Mouse (Mus musculus): ENCODE results near the gene Rbm42. TPM values are rescaled to one million over a fixed set of nuclear protein-coding genes. Genes with fewer than 3 reads are reported as not detected.

The Rbm42 gene
- 10 to 100 TPM; 67.4 to 74.4 TPM for total RNA-seq (2021)

DNA sequence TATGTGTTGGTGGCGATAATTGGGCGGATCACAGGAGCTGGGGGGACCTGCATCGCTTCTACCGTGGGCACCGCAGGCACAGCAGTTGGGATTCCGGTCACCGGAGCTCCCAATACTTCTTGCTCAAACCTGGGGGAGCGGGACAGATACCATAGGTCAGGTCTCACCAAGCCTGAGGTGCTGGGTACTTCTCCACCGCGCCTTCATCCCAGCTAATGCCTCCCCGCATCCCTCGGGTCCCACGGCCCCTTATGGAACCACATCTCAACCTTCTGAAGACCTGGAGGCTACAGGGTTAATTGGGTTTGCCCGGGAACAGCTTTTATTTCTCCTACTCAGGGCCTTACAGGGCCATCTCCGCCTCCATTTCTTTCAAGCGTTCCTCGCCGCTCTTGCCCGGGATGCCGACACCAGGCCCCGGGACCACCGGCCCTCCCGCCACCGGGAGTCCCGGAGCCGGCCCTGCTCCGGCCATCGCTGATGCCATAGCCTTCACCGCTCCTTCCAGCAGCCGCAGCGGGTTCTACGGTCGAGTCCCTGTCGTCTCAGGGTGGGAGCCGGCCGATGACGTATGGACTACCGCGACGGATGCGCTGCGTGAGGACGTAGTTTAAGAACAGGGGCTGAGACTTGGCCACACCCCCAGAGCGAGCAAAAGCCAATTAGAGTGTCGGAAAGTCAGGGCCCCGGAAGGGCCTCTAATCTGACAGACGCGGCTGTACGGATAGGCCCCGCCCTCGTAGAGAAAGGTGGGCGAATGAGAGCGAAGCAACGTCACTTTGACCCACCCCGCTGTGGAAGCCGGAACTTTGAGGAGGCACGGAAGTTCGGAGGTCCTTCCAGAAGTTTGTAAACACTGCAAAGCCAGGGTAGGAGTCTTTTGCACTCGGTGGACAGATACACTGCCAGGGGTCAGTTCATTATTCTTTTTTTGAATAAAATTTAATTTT lies at the start of gene Rbm42:
Gene Rbm42 (minus strand): TSS at position 727 of the 950 bp plus-strand sequence.
- intact Hi-C loops (cut with DNase I) = loop anchor here (5.0 kb wide), 1 partner anchor 77 kb away; the partner anchor contains the start of gene Tmem147

DNA sequence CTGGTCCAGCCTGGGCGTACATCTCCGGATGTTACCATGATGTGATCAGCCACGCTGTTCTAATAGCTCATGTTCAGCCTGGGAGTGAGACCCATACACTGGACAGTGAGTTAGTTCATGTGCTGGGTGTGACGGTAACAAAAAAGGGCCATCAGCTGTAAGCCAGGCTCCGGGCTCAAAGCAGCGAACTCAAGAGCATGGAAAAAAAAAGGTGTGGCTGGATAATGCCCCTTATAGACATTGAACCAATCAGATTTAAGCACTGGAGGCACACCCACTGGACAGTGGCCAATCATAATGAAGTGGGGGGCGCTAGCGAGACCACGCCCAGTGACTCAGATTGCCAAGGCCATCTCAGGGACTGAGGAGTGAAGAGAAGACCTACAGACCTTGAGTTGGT lies 48.5 kb upstream of the Rbm42 start, which contains the start of gene 2200002J24Rik:
Gene 2200002J24Rik (plus strand): TSS at position 338 of the 400 bp plus-strand sequence.
- DNase-seq (ENCODE audit: low spot score in 2 of 2) = no peak
- intact Hi-C loops (cut with DNase I) = no loop called here

More for the DNA sequence above, at the start of gene Rbm42:
- DNase-seq (ENCODE audit: low spot score in 2 of 2) = peak; percentile 97 to 99

DNA sequence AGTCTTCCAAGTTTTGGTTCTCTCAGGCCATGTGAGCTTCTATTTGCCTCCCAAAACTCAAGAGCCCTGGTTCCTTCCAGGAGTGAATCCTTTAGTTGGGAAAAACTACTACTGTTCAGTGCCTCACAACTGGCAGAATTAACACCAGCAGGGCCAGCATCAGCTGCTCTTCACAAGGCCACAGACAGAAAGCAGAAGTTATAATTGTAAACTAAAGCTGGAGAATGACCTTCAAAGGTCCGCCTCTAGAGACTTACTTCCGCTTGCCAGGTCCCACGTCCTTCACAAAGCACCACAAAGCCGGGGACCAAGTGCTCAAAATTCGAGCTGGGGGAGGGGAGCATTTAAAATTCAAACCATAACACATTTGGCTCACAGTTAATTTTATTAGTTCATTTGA lies 48.0 kb upstream of the Rbm42 start:
- intact Hi-C loops (cut with DNase I) = no loop called here
- DNase-seq (ENCODE audit: low spot score in 2 of 2) = no peak

DNA sequence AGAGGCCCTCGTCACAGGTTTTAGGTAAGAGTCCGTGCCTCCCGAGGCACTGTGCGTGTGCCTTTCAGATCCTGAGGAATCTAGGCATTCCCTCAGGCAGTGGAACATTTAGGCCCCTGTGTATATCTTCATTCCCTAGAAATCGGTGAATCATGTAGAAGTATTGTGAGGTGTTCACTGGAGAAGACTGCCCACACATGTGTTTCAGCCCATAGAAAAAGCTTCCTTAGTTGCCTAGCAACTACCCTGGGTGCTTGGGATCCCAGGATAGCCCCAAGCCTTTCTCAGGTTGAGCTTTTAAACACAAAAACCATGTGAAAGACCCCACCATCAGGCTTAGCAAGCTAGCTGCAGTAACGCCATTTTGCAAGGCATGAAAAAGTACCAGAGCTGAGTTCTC lies 38.2 kb upstream of the Rbm42 start:
- peak in 1 of 2 experiments; percentile 7 for DNase-seq (ENCODE audit: low spot score in 2 of 2)
- intact Hi-C loops (cut with DNase I) = no loop called here

DNA sequence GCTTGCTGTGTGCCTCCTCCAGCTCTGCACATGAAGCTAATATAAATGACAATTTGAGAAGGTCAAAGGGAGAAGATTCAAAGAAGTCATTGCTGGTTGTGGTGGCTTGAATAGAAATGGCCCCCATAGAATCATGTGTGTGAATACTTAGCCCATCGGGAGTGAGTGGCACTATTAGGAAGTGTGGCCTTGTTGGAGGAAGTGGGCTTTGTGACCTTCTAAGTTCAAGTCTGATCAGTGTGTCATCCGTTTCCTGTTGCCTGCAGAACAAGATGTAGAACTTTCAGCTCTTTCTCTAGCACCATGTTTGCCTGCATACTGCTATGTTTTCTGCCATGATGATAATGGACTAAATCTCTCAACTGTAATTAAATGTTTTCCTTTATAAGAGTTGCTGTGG lies 33.3 kb upstream of the Rbm42 start:
- no peak for DNase-seq (ENCODE audit: low spot score in 2 of 2)
- intact Hi-C loops (cut with DNase I) = no loop called here

DNA sequence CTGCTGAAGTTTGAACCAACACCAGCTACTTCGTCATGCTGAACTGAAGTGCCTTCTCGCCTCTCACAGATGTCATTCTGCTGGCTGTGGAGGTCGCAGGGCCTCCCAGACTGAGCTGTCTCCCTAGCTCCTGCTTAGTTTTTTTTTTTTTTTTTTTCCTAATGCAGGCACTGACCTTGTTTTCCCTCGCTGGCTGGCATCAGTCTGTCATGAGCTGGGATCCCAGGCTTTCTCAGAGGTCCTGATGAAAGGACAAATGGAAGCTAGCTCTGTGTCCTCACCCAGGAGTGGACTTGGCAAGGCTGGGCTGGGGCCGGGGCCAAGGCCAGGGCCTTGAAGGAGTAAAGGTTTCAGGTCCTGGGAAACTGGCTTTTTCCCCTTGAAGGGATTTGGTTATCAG lies 31.8 kb upstream of the Rbm42 start:
- intact Hi-C loops (cut with DNase I) = no loop called here
- DNase-seq (ENCODE audit: low spot score in 2 of 2) = no peak

GRCm38 (mm10) chr7:30678263-30678975 lies 28.3 kb upstream of the Rbm42 start:
- intact Hi-C loops (cut with DNase I) = no loop called here
- DNase-seq (ENCODE audit: low spot score in 2 of 2) = no peak

DNA sequence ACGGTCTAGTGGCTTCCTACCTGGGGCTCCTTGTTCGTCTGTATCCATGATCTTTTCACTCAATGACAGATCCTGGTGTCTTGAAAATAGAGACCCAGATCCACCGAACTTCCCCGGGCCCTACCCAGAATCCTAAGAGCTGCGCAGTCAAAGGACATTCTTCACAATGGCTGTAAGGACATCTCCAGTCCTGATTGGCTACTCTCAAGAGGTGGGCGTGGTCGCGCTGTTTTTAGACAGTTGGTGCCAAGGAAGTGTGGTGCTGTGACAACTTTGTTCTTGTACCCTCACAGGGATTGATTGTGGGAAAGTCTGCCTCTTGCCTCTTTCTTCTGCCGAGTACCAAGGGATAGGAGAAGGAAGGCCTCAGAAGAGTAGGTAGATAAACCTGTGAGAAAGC lies 21.4 kb upstream of the Rbm42 start, which contains the start of gene Pmis2:
Gene Pmis2 (minus strand): TSS at position 126 of the 400 bp plus-strand sequence.
- DNase-seq (ENCODE audit: low spot score in 2 of 2) = no peak

DNA sequence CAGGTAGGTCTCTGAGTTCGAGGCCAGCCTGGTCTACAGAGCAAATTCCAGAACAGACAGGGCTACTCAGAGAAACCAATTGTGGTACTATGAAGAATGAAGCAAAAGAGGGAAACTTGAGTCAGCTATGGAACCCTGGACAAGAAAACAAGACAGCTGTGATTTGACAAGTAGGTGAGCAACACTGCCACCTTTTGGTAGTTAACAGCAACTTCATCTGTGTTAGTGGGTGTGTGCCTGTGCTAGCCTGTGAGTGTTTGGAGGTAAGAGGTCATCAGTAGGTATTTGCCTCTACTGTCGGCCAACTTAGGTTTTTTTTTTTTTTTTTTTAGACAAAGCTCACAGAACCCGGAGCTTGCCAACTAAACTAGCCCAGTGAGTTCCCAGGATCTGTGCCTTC lies 19.1 kb upstream of the Rbm42 start:
- intact Hi-C loops (cut with DNase I) = loop anchor here (10.0 kb wide), 1 partner anchor 196 kb away; the partner anchor contains the start of gene Ffar1
- no peak for DNase-seq (ENCODE audit: low spot score in 2 of 2)

More for the DNA sequence above, 21.4 kb upstream of the Rbm42 start, which contains the start of gene Pmis2:
- intact Hi-C loops (cut with DNase I) = no loop called here

DNA sequence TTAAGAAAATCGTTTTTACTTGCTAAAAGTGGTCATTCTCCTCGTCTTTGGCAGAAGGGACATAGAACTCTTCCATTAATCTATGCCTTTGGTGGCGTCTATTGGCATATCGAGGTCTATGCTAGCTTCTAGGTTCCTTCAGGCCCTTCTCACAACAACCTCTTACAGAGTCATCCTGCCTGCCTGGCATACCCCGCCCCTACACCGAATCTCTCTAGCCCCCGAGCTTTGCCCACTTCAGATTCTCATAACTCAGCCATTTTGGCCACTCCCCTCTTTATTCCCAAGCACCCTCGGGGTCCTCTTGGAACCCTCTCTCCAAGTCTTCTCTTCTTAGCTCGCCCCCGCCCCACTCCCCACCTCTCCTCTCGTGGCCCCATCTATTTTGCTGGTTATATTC lies 15.2 kb upstream of the Rbm42 start:
- intact Hi-C loops (cut with DNase I) = loop anchor here (10.0 kb wide), 1 partner anchor 199 kb away; the partner anchor contains the start of gene Ffar1
- DNase-seq (ENCODE audit: low spot score in 2 of 2) = no peak

- intact Hi-C loops (cut with DNase I) = loop anchor here (10.0 kb wide), 1 partner anchor 200 kb away; the partner anchor contains the start of gene Ffar1
- DNase-seq (ENCODE audit: low spot score in 2 of 2) = peak; percentile 85 to 91
Observed at GRCm38 (mm10) chr7:30664529-30665200, 14.5 kb upstream of the Rbm42 start, which contains the start of gene Haus5. TSS of gene Haus5 (minus strand) at chr7:30664994.

DNA sequence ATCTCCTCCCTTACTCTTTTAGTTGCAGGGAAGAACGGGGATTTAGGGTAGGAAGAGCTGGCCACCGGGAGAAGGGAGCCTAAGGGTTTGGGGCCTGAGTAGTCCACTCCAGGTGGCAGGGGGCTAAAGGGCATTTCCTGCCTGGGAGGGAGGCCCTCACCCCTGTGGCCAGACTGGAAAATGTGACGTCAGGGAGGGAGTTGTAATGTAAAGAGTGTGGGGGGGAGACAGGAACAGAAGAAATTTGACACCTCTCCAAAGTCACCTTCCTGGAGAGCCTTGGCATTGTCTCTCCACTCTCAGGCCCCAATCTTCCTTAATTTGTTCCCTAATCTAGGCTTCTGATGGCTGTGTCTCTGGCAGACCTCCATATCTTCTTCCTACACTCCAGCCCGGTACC lies 11.0 kb downstream of the Rbm42 start:
- DNase-seq (ENCODE audit: low spot score in 2 of 2) = no peak
- intact Hi-C loops (cut with DNase I) = no loop called here

DNA sequence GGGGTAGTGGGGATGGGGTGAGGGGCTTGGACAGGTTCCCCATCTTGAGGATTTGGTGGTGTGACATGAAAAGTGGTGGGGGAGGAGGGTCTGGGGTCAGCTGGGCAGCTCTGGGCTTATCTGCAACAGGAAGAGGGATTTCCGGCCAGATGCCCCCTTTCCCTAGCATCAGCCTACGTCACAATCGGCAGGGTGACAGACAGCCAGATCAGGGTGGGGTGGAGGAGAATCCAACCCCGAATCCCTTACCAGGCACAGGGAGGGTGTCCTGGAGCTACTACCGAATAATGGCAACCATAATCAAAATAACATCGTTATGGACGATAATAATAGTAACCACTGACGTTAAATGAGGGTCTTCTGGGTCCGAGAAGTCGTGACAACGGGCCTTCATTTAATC lies 13.7 kb downstream of the Rbm42 start:
- intact Hi-C loops (cut with DNase I) = no loop called here
- DNase-seq (ENCODE audit: low spot score in 2 of 2) = no peak

- no peak for DNase-seq (ENCODE audit: low spot score in 2 of 2)
- intact Hi-C loops (cut with DNase I) = no loop called here
Observed at GRCm38 (mm10) chr7:30635752-30636151, 14.4 kb downstream of the Rbm42 start, which contains the start of gene Etv2. TSS of gene Etv2 (minus strand) at chr7:30635852.

- DNase-seq (ENCODE audit: low spot score in 2 of 2) = no peak
- intact Hi-C loops (cut with DNase I) = no loop called here
Observed at GRCm38 (mm10) chr7:30634621-30635020, 15.5 kb downstream of the Rbm42 start.

GRCm38 (mm10) chr7:30633762-30634412 lies 16.2 kb downstream of the Rbm42 start:
- DNase-seq (ENCODE audit: low spot score in 2 of 2) = no peak
- intact Hi-C loops (cut with DNase I) = no loop called here

DNA sequence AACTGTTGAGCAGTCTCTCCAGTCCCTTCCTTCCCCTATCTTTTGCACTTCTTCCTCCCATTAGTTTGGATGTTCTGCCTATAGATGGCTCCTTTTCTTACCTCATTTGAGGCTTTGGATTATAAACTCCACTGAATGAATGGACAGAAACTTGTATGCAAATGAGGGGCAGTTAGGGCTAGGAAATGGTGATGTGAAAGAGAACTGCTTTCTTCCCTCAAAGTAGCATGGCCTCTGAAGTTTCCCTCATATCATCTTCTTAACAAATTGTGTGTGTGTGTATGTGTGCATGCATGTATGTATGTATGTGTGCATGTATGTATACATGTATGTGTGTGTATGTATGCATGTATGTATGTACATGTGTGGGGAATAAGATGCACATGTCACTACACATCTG lies 21.1 kb downstream of the Rbm42 start:
- no peak for DNase-seq (ENCODE audit: low spot score in 2 of 2)
- intact Hi-C loops (cut with DNase I) = no loop called here

DNA sequence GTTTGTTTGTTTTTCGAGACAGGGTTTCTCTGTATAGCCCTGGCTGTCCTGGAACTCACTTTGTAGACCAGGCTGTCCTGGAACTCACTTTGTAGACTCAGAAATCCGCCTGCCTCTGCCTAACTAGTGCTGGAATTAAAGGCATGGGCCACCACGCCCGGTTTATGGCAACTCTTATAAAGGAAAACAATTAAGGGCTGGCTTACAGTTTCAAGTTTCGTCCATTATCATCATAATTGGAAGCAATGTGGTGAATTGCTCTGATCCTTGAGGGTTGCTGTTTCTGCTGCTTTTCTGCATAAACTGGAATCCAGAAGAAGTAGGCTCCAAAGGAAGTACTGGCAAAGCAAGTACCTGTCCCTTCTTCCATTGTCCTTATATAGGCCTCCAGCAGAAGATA lies 23.5 kb downstream of the Rbm42 start:
- intact Hi-C loops (cut with DNase I) = no loop called here
- no peak for DNase-seq (ENCODE audit: low spot score in 2 of 2)
